31 mouse cellular contexts compared by ENCODE assay signal in genomic region chr13:97650191-97650590, GRCm38 (mm10).
"Had no signal": no experiment of that assay in that cellular context is flagged by ENCODE, and none has a peak within 500 bp of the region (broad histone marks: within the 10 kb centered on the region; RNA-seq: fewer than 3 reads in every experiment).

No protein-coding gene starts in this region.

- H3K9ac ChIP-seq: heart, embryonic 12.5 days; heart, embryonic 13.5 days; heart, embryonic 15.5 days; hindbrain, embryonic 12.5 days; hindbrain, embryonic 14.5 days; hindbrain, embryonic 15.5 days; intestine, embryonic 15.5 days; kidney, embryonic 15.5 days had no signal

- H3K4me1 ChIP-seq: hindbrain, embryonic 12.5 days; hindbrain, embryonic 15.5 days had no signal

- H3K36me3 ChIP-seq: heart, embryonic 10.5 days; heart, embryonic 12.5 days; heart, embryonic 13.5 days; heart, embryonic 15.5 days; hindbrain, embryonic 12.5 days; hindbrain, embryonic 15.5 days; intestine, embryonic 15.5 days; kidney, embryonic 15.5 days had no signal

- H3K27me3 ChIP-seq: heart, embryonic 12.5 days; heart, embryonic 13.5 days; heart, embryonic 15.5 days; hindbrain, embryonic 12.5 days; hindbrain, embryonic 15.5 days; intestine, embryonic 15.5 days; kidney, embryonic 15.5 days had no signal

- H3K9me3 ChIP-seq: heart, embryonic 10.5 days; heart, embryonic 13.5 days; heart, embryonic 15.5 days; hindbrain, embryonic 12.5 days; hindbrain, embryonic 15.5 days; intestine, embryonic 15.5 days; kidney, embryonic 15.5 days had no signal

- H3K4me2 ChIP-seq: heart, embryonic 11.5 days; heart, embryonic 12.5 days; heart, embryonic 13.5 days; heart, embryonic 15.5 days; hindbrain, embryonic 12.5 days; hindbrain, embryonic 14.5 days; hindbrain, embryonic 15.5 days; intestine, embryonic 15.5 days; kidney, embryonic 15.5 days had no signal

- H3K27ac ChIP-seq: heart, embryonic 10.5 days; heart, embryonic 13.5 days; heart, embryonic 15.5 days; hindbrain, embryonic 12.5 days; hindbrain, embryonic 14.5 days; hindbrain, embryonic 15.5 days; hindbrain, postnatal 0 days; intestine, embryonic 15.5 days; kidney, embryonic 15.5 days; kidney, postnatal 0 days; layer of hippocampus, adult 2 months; left cerebral cortex, adult 2 months had no signal

- H3K4me3 ChIP-seq: heart, embryonic 10.5 days; heart, embryonic 12.5 days; heart, embryonic 13.5 days; heart, embryonic 15.5 days; hindbrain, embryonic 12.5 days; hindbrain, embryonic 15.5 days; intestine, embryonic 15.5 days; kidney, embryonic 15.5 days; layer of hippocampus, adult 2 months; left cerebral cortex, adult 2 months had no signal

- DNase-seq: heart, postnatal 14 days; heart, postnatal 36 days; heart, postnatal 4 days; kidney, adult 11 months; kidney, adult 18-20 months; kidney, adult 8-10 months; kidney, postnatal 10 days; kidney, postnatal 14 days; kidney, postnatal 25 days; kidney, postnatal 36 days; kidney, postnatal 4 days; layer of hippocampus, adult 9-11 months; layer of hippocampus, postnatal 36 days had no signal

- ATAC-seq: hindbrain, embryonic 16.5 days; hindbrain, postnatal 0 days; inflammation-experienced regulatory T-cells, adult 6 months; intestine, embryonic 15.5 days; intestine, embryonic 16.5 days; intestine, postnatal 0 days had no signal
